In genomic region chr6:118195108-118195507, GRCm38 (mm10) we compare ENCODE assay signal across 8 mouse cellular contexts. TPM values are rescaled to one million over a fixed set of nuclear protein-coding genes. Genes with fewer than 3 reads are reported as not detected.
DNase-seq lines count a peak whose midpoint lies in the region; ATAC-seq lines count a peak whose summit lies in the region.

No protein-coding gene starts in this region.

- no peak overlapping the region for H3K27ac ChIP-seq in forebrain, embryonic 11.5 days (ENCODE audit: low read depth, low read length)
- H3K27ac ChIP-seq in forebrain, embryonic 16.5 days (ENCODE audit: low read length) = no peak overlapping the region
- H3K27ac ChIP-seq in midbrain, embryonic 15.5 days = no peak overlapping the region

- intact Hi-C loops in heart, postnatal 36 days (cut with DNase I) = loop anchor here (1.0 kb wide), 1 partner anchor 184 kb away; no protein-coding TSS in a partner anchor

- ATAC-seq in forebrain, embryonic 11.5 days (replicated peaks; ENCODE audit: low FRiP score) = no peak
- ATAC-seq in forebrain, embryonic 16.5 days = no peak
- ATAC-seq in midbrain, embryonic 15.5 days (replicated peaks) = peak; percentile 10; the same call in 1 of the 2 replicates
- ATAC-seq in activated CD4-positive, CD25-positive, alpha-beta regulatory T cell, adult 4 months = no peak

- H3K27me3 ChIP-seq in forebrain, embryonic 11.5 days (ENCODE audit: control insufficient read depth, insufficient read depth, low read length) = peaks cover 44% of the 10 kb centered on the region
- H3K27me3 ChIP-seq in forebrain, embryonic 16.5 days (replicated peaks; ENCODE audit: control insufficient read depth, insufficient read depth, low read length) = peaks cover 39% of the 10 kb centered on the region
- peaks cover 45% of the 10 kb centered on the region for H3K27me3 ChIP-seq in midbrain, embryonic 15.5 days (replicated peaks)

- H3K4me3 ChIP-seq in forebrain, embryonic 11.5 days (ENCODE audit: low read depth, low read length) = no peak overlapping the region
- H3K4me3 ChIP-seq in forebrain, embryonic 16.5 days (replicated peaks; ENCODE audit: low read length) = no peak overlapping the region
- no peak overlapping the region for H3K4me3 ChIP-seq in midbrain, embryonic 15.5 days

- peak; percentile 72 for DNase-seq in forebrain, embryonic 11.5 days (ENCODE audit: low spot score)
- DNase-seq in NIH3T3 (ENCODE audit: low read depth) = peak; percentile 69
- DNase-seq in embryo, embryonic 11.5 days (ENCODE audit: low read depth, low spot score) = peak; percentile 19
- peak; percentile 43 to 53 for DNase-seq in heart, postnatal 36 days
- DNase-seq in left cerebral cortex, adult 11 months (ENCODE audit: low spot score) = peak; percentile 33

- no peak overlapping the region for H3K9ac ChIP-seq in forebrain, embryonic 11.5 days (ENCODE audit: low read length)
- no peak overlapping the region for H3K9ac ChIP-seq in forebrain, embryonic 16.5 days (replicated peaks; ENCODE audit: low read depth, low read length)
- no peak overlapping the region for H3K9ac ChIP-seq in midbrain, embryonic 15.5 days

- peaks cover 7% of the 10 kb centered on the region; the same call in 1 of the 2 replicates for H3K4me1 ChIP-seq in forebrain, embryonic 11.5 days (replicated peaks; ENCODE audit: control insufficient read depth, insufficient read depth, low read length)
- H3K4me1 ChIP-seq in forebrain, embryonic 16.5 days (replicated peaks; ENCODE audit: control insufficient read depth, insufficient read depth, low read length) = peaks cover 13% of the 10 kb centered on the region; the same call in 1 of the 2 replicates
- peaks cover 22% of the 10 kb centered on the region for H3K4me1 ChIP-seq in midbrain, embryonic 15.5 days

- no peak overlapping the region for H3K4me2 ChIP-seq in forebrain, embryonic 11.5 days (ENCODE audit: low read depth, low read length, severe bottlenecking)
- no peak overlapping the region for H3K4me2 ChIP-seq in forebrain, embryonic 16.5 days (ENCODE audit: low read length)
- H3K4me2 ChIP-seq in midbrain, embryonic 15.5 days = 0 out of 2 replicates have a peak overlapping the region, but pooled peaks have one; percentile 99

- no peaks in the 10 kb centered on the region for H3K9me3 ChIP-seq in forebrain, embryonic 11.5 days (ENCODE audit: control insufficient read depth, low read length)
- no peaks in the 10 kb centered on the region for H3K9me3 ChIP-seq in forebrain, embryonic 16.5 days (ENCODE audit: control insufficient read depth, low read length)
- no peaks in the 10 kb centered on the region for H3K9me3 ChIP-seq in midbrain, embryonic 15.5 days

- WGBS in forebrain, embryonic 11.5 days = 28% methylated on average over 8 of the region's 8 CpGs
- 31% methylated on average over 8 of the region's 8 CpGs for WGBS in forebrain, embryonic 16.5 days
- WGBS in midbrain, embryonic 15.5 days = 25% methylated on average over 8 of the region's 8 CpGs

- no peaks in the 10 kb centered on the region for H3K36me3 ChIP-seq in forebrain, embryonic 11.5 days (ENCODE audit: control insufficient read depth, insufficient read depth, low read length)
- H3K36me3 ChIP-seq in forebrain, embryonic 16.5 days (ENCODE audit: control insufficient read depth, insufficient read depth) = no peaks in the 10 kb centered on the region
- no peaks in the 10 kb centered on the region for H3K36me3 ChIP-seq in midbrain, embryonic 15.5 days (replicated peaks)

RNA-seq across cellular contexts. Expression of gene Ret, which starts 2.4 kb away (rescaled TPM):
- 0.39 and 0.43 TPM in 2 replicates for polyA plus RNA-seq in forebrain, embryonic 11.5 days (2014; fragmentation: Nextera tagmentation; extraction: Ambion mirVana)
- 1.4 and 1.9 TPM in 2 replicates for polyA plus RNA-seq in forebrain, embryonic 16.5 days (2015; fragmentation: Nextera tagmentation; extraction: Ambion mirVana)
- total RNA-seq in heart, postnatal 36 days (2021) = 1 to 10 TPM; 3.3 to 5.8 TPM
- 6.6 and 6.9 TPM in 2 replicates for polyA plus RNA-seq in midbrain, embryonic 15.5 days (2015; fragmentation: Nextera tagmentation; extraction: Ambion mirVana)
- under 1 TPM; 0.17 to 0.44 TPM for polyA plus RNA-seq in activated CD4-positive, CD25-positive, alpha-beta regulatory T cell, adult 4 months (2017; shearing (Covaris generic))

RNA-seq across cellular contexts. Expression of gene Csgalnact2, which starts 56.2 kb away (rescaled TPM):
- polyA plus RNA-seq in forebrain, embryonic 11.5 days (2014; fragmentation: Nextera tagmentation; extraction: Ambion mirVana) = 8.1 and 9.3 TPM in 2 replicates
- polyA plus RNA-seq in forebrain, embryonic 16.5 days (2015; fragmentation: Nextera tagmentation; extraction: Ambion mirVana) = 11.2 and 12.5 TPM in 2 replicates
- 10 to 100 TPM; 18.2 to 18.5 TPM for total RNA-seq in heart, postnatal 36 days (2021)
- polyA plus RNA-seq in midbrain, embryonic 15.5 days (2015; fragmentation: Nextera tagmentation; extraction: Ambion mirVana) = 9.2 and 10.8 TPM in 2 replicates
- polyA plus RNA-seq in activated CD4-positive, CD25-positive, alpha-beta regulatory T cell, adult 4 months (2017; shearing (Covaris generic)) = 1 to 10 TPM; 7.6 to 8.1 TPM

Comparison
In these comparisons a context has a peak if more than half of its experiments do, and no peak if none do; other contexts are left out.
1. DNase-seq: peak in every context shown above with its lines; median percentile 72 in forebrain, embryonic 11.5 days; 69 in NIH3T3; 48 in heart, postnatal 36 days; 33 in left cerebral cortex, adult 11 months; 19 in embryo, embryonic 11.5 days.